Mouse (Mus musculus): ENCODE data around the gene Grin2b. TPM values are rescaled to one million over a fixed set of nuclear protein-coding genes. Genes with fewer than 3 reads are reported as not detected.
"Not testable (repeated sequence)": the region's sequence is repeated elsewhere in the genome, so short reads cannot be mapped to it uniquely, and the experiment has no call there.

The Grin2b gene
- total RNA-seq, 2 experiments from 2014 or later, result 0.04 to 0.14 TPM

DNA sequence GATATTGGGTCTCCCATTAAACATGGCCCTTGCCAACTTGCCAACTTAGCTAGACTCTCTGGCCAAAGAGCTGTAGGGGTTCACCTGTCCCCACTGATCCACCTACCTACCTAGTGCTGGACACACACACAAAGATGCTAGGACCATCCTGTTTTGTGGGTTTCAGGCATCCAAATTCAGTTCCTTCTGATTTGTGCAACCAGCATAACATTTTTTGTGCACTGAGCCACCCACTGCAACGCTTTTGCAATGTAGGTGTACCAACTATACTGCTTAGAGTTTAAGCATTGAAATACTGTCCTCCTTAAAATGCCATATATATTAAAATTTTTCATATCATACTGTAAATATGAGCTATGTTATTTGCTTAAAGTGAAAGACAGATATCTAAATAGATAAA, 342.3 kb downstream of the Grin2b start:
- DNase-seq, result no peak
- intact Hi-C loops (cut with DNase I; ENCODE audit: low total_unique reads), result no loop called here

DNA sequence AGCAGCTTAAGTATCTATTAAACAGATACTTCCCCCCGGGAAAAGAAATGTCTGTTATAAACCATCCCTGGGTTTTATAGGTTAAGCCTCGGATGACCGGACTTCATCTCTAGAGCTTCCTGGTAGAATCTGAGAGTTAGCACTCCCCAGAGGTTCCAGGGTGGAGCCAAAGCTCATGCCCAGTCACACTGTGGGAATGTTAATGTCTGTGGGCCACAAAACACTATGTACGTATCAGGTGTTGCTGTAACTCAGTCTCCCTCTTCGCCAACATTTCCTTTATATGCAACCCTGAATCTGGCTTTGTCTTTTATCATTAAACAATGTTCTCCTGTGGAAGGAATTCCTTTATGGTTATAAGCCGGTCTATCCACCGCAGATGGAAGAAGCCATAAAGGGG, 343.9 kb downstream of the Grin2b start:
- no peak for DNase-seq
- intact Hi-C loops (cut with DNase I; ENCODE audit: low total_unique reads), result no loop called here

DNA sequence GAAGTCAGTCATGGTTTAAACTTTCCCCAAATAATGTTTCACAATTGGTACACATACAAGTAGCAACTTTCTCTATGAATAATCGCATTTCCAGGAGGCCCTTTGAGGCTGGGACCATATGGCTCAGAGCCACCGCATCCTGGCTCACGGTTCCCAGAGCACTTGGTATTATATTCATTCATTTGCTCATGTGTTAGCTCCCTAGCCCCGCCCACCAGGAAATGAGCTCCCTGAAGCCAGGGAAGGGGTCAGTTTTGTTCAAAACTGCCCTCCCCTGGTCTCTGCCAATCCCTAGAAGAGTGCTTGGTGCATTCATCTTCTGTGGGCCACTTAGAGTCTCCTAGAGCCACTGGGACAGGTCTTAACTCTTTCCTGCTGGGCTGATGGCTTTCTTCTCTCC, 344.3 kb downstream of the Grin2b start:
- no peak for DNase-seq
- intact Hi-C loops (cut with DNase I; ENCODE audit: low total_unique reads), result no loop called here

DNA sequence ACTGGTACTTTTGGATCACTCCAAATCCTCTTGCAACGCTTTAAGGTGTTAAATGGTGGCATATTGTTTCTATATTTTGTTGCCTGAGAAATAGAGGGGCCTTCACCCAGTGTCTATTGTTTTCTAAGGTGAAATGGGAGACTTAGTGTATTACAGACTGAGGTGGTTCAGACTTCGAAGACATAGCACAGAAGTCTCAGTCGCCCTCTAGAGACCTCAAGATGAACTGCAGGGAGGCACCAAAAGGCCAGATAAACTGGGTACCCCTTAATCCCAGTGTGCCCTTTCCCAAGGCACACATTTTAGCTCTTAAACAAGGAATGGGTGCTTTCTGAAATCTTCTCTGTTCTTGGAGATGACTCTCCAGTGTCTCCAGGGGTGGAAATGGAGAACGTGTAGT, 345.4 kb downstream of the Grin2b start:
- intact Hi-C loops (cut with DNase I; ENCODE audit: low total_unique reads), result loop anchor here (2.0 kb wide), 1 partner anchor 383 kb away; no protein-coding TSS in a partner anchor
- peak; percentile 24 for DNase-seq

DNA sequence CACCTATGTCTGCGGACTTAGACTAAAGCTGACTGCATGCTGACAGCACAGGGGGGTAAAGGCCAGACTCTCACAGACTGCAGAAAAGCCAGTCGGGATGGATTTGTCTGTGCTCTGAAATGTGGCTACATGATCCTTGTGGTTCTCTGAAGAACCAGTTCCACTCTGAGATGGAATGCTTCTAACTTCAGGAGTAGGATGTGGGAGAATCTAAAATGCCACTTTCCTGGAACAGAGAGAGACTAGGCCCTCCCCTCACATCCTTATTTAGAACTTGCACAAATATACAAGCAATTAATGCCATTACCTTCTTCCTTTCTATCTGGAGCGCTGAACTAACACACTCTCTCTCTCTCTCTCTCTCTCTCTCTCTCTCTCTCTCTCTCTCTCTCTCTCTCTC, 346.0 kb downstream of the Grin2b start:
- intact Hi-C loops (cut with DNase I; ENCODE audit: low total_unique reads), result loop anchor here (2.0 kb wide), 1 partner anchor 383 kb away; no protein-coding TSS in a partner anchor
- DNase-seq, result no peak

DNA sequence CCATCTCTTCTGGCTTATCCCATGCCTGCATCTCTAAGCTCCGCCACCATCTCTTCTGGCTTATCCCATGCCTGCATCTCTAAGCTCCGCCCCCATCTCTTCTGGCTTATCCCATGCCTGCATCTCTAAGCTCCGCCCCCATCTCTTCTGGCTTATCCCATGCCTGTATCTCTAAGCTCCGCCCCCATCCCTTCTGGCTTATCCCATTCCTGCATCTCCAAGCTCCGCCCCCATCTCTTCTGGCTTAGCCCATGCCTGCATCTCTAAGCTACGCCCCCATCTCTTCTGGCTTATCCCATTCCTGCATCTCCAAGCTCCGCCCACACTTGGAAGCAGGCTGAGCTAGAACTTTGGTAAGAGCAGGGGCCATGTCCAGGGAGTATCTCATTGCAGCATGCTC, 346.5 kb downstream of the Grin2b start:
- DNase-seq, result not testable (repeated sequence)
- intact Hi-C loops (cut with DNase I; ENCODE audit: low total_unique reads), result loop anchor here (2.0 kb wide), 1 partner anchor 382 kb away; no protein-coding TSS in a partner anchor

DNA sequence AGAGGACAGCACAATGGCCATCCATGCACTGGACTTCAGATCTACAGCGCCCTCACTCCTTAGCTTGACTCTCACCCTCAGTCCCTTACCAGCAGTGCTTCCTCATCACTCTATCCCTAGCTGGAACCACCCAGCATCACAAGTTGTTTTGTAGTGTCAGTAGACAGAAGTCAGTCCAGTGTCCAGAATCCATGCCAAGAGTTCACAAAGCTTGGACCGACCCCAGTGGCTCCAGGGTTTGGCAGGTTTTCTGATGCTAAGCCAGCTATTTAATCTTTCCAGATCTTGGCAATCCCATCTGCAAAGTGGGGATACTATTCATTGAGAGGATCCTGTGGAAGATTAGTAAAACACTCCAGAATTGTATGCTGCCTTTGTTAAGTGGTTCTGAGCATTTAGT, 355.9 kb downstream of the Grin2b start:
- intact Hi-C loops (cut with DNase I; ENCODE audit: low total_unique reads), result no loop called here
- DNase-seq, result no peak

DNA sequence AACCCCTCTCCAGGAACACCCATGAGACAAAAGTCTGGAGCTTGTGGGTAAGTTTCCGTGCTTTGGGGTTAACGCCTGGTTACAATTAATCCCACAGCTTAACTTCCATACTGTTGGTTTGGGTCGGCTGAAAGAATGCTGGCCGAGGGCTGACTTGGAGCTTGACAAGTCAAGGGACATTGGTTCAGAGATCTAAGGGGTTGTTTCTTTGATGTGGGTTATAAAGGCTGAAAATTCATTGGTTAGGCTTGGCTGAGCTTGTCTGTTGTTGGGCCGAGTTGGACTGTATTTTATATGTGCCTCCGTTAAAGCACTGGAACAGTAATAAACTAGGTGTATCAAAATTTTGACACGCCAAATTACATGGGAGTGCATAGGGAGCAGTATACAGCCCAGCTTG, 359.6 kb downstream of the Grin2b start:
- DNase-seq, result no peak
- intact Hi-C loops (cut with DNase I; ENCODE audit: low total_unique reads), result no loop called here

DNA sequence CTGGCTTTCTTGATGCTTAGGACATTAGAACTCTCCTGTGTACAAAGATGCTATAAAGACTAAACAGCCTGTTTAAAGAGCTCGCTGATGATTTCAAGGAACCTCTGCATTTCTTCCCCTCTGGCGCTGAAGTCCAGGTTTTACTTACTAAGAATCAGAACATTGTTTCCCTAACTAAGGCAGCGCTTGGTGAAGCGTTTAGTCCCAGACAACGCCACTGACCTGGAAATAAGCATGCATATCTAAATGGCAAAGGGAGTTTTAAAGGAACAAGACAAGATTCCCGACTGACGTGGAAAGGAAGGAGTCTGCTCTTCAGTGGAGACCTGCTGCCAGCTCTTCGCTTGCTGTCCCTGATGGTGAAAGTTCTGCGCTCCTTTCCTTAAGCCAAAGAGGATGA, 367.9 kb downstream of the Grin2b start:
- no peak for DNase-seq
- intact Hi-C loops (cut with DNase I; ENCODE audit: low total_unique reads), result no loop called here

DNA sequence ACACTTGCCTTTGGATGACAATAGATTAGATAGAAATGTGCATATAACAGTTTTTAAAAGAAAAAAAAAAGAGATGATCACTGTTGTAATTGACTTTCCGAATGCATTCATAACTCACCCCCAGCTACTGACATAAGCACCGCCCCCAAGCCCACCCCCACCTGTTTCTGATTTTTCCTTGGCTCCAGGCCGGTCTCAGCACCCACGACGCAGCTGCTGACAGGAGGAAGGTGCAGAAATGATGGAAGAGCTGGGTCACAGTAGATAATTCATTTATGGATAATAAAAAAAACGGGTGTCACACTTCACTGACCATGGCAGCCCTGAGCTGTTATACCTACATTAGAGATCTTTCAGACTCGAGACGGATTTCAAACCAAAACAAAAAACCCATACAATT, 373.4 kb downstream of the Grin2b start:
- no peak for DNase-seq
- intact Hi-C loops (cut with DNase I; ENCODE audit: low total_unique reads), result no loop called here

DNA sequence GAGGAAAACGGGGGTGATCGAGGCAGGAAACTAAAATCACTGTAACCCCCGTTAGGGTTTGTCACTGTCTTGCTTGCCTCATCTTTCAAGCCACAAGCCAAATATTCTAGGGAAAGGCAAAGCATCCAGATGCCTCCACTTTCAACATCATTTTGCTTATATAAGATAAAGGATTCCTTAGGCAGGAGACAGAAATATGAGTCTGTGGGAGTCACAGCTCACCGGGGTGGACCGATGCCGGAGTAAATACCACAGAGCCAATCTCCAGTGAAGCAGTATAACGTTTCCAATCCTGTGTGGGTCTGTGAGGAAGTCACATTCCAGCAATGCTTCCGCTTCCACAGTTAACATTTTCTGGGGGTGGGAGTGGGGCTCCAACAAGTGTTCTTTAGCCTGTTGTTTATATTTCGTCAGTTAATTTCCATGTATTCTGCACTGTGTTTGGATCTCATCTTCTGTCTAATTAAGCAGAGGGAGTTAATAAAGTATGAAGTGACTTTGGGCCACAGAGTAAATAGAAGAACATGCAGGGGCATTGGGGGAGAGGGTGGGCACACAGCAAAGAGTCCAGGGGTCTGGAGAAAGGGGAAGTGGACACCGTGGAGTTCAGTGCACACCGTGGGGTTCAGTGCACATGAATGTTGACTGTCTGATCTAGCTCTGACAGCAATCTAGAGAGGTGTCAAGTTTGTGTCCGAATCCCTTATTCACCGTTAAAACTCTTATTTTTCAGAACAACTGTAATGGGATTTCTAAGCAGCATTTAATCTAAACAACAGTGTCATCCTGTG, 374.9 kb downstream of the Grin2b start:
- no peak for DNase-seq
- intact Hi-C loops (cut with DNase I; ENCODE audit: low total_unique reads), result no loop called here

DNA sequence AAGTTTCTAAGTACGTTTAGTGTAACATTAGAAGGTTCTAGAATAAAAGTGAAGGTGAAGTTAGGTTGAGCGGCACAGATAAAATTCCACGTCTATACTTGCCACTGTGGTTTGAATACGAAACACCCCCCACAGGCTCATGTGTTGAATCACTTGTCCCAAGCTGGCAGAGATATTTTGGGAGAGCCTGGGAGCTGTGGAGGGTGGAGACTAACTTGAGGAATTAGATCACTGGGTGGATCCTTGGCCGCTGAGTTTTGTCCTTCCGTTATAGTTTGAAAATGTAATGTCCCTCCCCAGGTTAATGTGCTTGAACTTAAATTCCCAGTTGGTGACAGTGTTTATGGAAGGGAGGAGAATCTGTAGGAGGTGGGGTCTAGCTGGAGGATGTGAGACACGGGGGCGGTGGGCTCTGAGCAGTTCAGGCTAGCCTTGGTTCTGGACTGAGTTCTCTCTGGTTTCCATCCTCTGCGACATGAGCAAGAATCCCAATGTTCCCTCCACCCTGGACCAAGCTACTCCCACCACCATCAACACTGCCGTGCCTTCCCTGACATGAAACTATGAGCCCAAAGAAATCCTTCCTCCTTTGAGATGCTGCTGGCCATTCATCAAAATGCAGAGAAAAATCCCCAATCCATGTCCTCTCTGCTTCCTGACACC, 375.8 kb downstream of the Grin2b start:
- peak; percentile 6 for DNase-seq
- intact Hi-C loops (cut with DNase I; ENCODE audit: low total_unique reads), result no loop called here

DNA sequence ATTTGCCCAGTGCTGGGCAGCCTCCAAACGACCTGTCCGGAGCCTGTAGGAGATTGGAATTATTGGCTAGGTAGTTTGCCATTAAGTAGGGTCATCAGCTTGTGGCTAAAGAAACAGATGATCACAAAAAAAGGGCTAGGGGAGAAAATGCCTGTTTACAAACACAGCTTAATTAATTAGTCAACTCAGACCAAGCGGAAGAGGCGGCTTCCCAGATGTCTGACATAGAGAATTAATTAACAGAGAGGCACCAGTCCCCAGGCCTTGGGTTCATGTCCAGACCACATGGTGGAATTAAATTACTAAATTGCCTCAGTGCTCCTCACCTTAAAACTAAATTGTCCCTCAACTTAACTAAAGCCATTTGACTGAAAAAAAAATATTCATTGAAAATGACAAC, 376.4 kb downstream of the Grin2b start:
- intact Hi-C loops (cut with DNase I; ENCODE audit: low total_unique reads), result no loop called here
- DNase-seq, result no peak

DNA sequence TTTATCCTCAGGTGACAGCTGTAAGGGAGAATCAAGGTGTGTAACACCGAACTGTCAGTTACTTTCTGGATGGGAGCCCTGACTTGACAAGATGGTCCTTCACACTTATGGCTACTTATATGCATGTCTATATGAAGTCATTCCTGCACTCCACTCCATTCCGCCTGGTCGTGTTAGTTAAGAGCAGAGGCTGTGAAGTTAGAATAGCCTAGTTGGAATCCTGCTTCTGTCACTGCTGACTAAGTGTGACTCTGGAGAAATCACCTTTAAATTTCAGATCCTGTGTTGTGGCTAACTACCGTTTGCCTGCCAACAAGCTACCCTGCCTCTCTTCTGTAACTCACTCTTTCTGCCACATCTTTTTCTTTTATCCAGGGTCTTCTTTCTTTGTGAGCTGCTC, 381.9 kb downstream of the Grin2b start:
- intact Hi-C loops (cut with DNase I; ENCODE audit: low total_unique reads), result no loop called here

DNA sequence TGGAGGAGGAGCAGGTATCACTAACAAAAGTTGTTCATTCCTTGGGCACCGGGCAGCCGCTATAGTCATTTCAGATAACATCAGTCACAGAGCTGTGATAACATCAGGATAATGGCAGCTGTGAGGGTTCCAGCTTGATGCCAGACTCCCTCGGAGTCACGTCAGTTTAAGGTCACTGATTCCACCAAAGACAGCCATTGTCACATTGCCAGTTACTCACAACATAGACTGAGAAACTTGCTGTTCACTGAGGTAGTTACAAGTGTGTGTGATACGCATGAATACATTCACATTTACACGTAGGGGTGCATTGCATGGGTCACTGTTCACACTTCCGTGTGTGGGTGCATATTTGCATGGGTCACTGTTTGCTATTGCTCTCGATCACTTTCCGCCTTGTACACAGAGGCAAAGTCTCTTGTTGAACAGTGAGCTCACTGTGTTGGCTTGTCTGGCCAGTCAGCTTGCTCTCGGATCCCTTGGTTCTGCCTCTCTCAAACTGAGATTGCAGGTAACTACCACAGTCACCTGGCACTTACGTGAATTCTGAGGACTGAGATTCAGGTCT, 383.6 kb downstream of the Grin2b start:
- DNase-seq, result no peak
- intact Hi-C loops (cut with DNase I; ENCODE audit: low total_unique reads), result no loop called here

More for the DNA sequence above, 381.9 kb downstream of the Grin2b start:
- no peak for DNase-seq

DNA sequence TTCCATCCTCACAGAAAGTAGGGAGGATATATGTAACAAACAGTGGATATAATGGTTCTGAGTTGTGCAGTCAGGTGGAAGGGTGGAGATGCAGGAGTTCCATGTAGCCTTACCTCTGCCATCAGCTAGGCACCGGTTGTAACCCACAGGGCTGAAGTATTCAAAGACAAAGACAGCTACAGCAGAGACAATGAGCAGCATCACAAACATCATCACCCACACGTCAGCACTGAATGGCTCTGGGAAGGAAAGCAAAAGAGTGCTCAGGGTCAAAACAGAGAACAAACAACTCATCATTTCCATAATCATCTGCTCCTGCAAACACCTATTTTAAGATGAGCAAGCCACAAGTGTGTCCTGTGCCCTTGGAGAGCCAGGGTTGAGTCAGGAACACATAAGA, 398.6 kb downstream of the Grin2b start:
- DNase-seq, result no peak
- intact Hi-C loops (cut with DNase I; ENCODE audit: low total_unique reads), result no loop called here

DNA sequence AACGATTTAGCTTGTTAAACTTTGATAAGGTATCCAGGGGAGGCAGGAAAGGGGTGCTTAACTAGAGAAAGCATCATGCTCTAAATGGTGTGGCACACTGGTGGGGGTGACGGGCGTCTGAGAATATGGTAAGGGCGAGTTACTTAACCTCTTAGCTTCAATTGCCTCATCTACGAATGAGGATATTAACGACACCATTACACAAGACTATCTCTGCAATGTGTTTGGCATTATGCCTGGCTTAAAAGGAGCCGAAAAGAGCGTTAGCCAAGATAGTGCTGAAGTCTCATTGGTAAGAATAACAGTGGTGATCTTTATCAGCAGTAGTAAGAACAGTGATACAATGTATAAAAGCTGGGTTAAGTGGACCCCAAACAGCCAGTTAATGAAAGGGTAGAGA, 405.7 kb downstream of the Grin2b start:
- no peak for DNase-seq
- intact Hi-C loops (cut with DNase I; ENCODE audit: low total_unique reads), result no loop called here

DNA sequence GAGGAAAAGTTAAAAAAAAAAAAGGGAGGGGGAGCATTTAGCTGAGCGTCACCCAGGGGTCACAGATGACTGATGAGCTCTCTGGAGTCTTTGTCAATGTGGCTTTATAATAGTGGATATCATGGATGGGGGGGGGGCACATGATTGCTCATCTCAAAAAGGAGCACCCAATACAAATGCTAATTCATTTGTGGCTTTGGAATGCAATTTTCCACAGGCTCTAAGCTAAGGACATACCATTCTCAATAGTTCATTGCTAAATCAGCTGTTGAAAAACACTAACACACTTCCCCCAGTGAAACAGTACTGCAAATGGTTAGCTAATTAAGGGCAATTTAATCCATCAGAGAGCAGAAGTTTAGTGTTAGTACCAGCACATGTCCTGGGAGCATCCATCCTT, 414.6 kb downstream of the Grin2b start:
- intact Hi-C loops (cut with DNase I; ENCODE audit: low total_unique reads), result no loop called here
- no peak for DNase-seq

DNA sequence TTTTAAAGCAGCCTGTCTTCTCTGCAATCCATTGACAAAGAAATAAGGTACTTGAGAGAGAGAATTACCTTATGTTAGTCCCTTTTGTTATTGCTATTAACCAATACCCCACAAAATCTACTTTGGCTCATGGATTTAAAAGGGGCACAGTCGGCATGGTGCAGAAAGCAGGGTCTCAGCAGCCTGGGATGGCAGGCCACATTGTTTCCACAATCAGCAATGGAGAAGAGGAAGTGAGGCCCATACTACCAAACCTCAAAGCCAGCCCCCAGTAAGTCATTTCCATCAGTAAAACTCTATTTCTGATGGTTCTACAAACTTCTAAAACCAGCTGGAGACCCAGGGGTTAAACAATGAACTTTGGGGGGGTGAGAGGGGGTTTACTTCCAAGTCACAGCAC, 417.2 kb downstream of the Grin2b start:
- no peak for DNase-seq
- intact Hi-C loops (cut with DNase I; ENCODE audit: low total_unique reads), result no loop called here

DNA sequence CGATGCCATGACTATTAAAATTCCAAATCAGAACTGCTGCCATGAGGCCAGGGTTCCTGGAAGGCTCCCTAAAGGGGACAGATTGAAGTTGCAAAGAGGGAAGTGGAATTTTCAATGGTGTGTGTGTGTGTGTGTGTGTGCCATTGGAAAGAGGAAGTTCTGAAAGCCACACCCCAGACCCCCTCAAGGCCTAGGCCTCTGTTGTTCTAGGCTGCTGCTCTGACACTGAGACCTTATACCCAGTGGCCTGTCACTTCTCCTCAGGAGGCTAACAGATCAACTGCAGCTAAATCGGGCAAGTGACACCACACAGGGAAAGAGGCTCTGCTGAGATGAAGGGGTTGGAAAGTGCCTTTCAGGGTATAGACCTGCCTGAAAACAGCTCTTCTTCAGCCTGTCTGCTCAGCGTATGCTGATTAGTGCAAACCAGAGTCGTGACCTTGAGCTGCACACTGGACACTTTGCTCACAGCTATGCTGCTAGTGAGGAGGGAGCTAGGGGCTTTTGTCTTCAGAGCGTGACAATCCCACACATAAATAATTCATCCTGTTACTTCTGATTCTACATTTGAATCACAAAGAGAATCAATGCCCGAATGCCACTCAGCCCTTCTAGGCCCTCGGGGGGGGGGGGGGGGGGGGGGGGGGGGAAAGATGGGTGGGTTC, 424.8 kb downstream of the Grin2b start:
- no peak for DNase-seq
- intact Hi-C loops (cut with DNase I; ENCODE audit: low total_unique reads), result no loop called here

Measured in gastrocnemius, postnatal 14 days (tissue).